Mouse (Mus musculus): ENCODE data around the gene Eef1b2. TPM values are rescaled to one million over a fixed set of nuclear protein-coding genes. Genes with fewer than 3 reads are reported as not detected.
A peak's percentile ranks its signal among the peaks of the same experiment; 100 is the strongest.
"Not testable (repeated sequence)": the region's sequence is repeated elsewhere in the genome, so short reads cannot be mapped to it uniquely, and the experiment has no call there.

Gene Eef1b2
- total and polyA plus RNA-seq, 3 experiments, result 1,302 to 1,881 (median 1,842) TPM

- peaks cover 0 to 31% of the 10 kb centered on the region in 2 experiments; a peak in 2 of 4 replicates for H3K4me1 ChIP-seq (ENCODE audit: control insufficient read depth in 1 of 2, insufficient read depth in 2 of 2)
- no peak overlapping the region for H3K9ac ChIP-seq (ENCODE audit: insufficient read depth, low read depth)
- H3K79me2 ChIP-seq (replicated peaks; ENCODE audit: control insufficient read depth, extremely low read depth, insufficient read depth, poor library complexity, severe bottlenecking), result peaks cover 31% of the 10 kb centered on the region
- dilution Hi-C loops (cut with MboI; ENCODE audit: extremely low pct_ligation_motif_present, extremely low pct_unique_long_range_greater_than_20kb, low sequenced_read_pairs), result no loop called here
- H3K9me3 ChIP-seq (replicated peaks; ENCODE audit: low read length), result no peaks in the 10 kb centered on the region
- H3K4me3 ChIP-seq (replicated peaks in 1 of 3; ENCODE audit: low read depth in 2 of 3, low read length in 2 of 3, poor library complexity in 1 of 3), result no peak overlapping the region
- TF ChIP-seq POLR2A (IDR thresholded peaks at IDR 0.05; ENCODE audit: low read depth, low read length), result peak; percentile 38; the same call in 1 of the 2 replicates
- no peak; the same call in 1 of the 2 replicates for TF ChIP-seq ZMIZ1 (IDR thresholded peaks at IDR 0.05; ENCODE audit: low read depth, low read length)
- no peak overlapping the region for H3K4me2 ChIP-seq (ENCODE audit: insufficient read depth, low read depth, poor library complexity, severe bottlenecking)
- in situ Hi-C loops (cut with MboI; ENCODE audit: low pct_ligation_motif_present, low pct_unique_long_range_greater_than_20kb, low sequenced_read_pairs), result no loop called here
- no peak for DNase-seq (ENCODE audit: extremely low read depth)
- no peak overlapping the region for H3K27ac ChIP-seq (ENCODE audit: insufficient read depth, low read depth)
- H3K36me3 ChIP-seq (replicated peaks in 1 of 2; ENCODE audit: control insufficient read depth in 1 of 2, insufficient read depth in 1 of 2, low read length in 1 of 2), result peaks cover 29 to 50% of the 10 kb centered on the region in 2 experiments
- no peaks in the 10 kb centered on the region for H3K27me3 ChIP-seq (replicated peaks)
Measured at GRCm38 (mm10) chr1:63180122-63180521, 3.5 kb downstream of the Eef1b2 start.

GRCm38 (mm10) chr1:63180575-63180974, 4.0 kb downstream of the Eef1b2 start:
- H3K9ac ChIP-seq (ENCODE audit: insufficient read depth, low read depth); in situ Hi-C loops (cut with MboI; ENCODE audit: low pct_ligation_motif_present, low pct_unique_long_range_greater_than_20kb, low sequenced_read_pairs); dilution Hi-C loops (cut with MboI; ENCODE audit: extremely low pct_ligation_motif_present, extremely low pct_unique_long_range_greater_than_20kb, low sequenced_read_pairs); H3K9me3 ChIP-seq (replicated peaks; ENCODE audit: low read length); H3K27me3 ChIP-seq (replicated peaks); H3K27ac ChIP-seq (ENCODE audit: insufficient read depth, low read depth); H3K4me2 ChIP-seq (ENCODE audit: insufficient read depth, low read depth, poor library complexity, severe bottlenecking); DNase-seq (ENCODE audit: extremely low read depth); H3K4me3 ChIP-seq (replicated peaks in 1 of 3; ENCODE audit: low read depth in 2 of 3, low read length in 2 of 3, poor library complexity in 1 of 3): not testable (repeated sequence)
- peaks cover 0 to 27% of the 10 kb centered on the region in 2 experiments; a peak in 2 of 4 replicates for H3K4me1 ChIP-seq (ENCODE audit: control insufficient read depth in 1 of 2, insufficient read depth in 2 of 2)
- peaks cover 27% of the 10 kb centered on the region for H3K79me2 ChIP-seq (replicated peaks; ENCODE audit: control insufficient read depth, extremely low read depth, insufficient read depth, poor library complexity, severe bottlenecking)
- peaks cover 29 to 50% of the 10 kb centered on the region in 2 experiments for H3K36me3 ChIP-seq (replicated peaks in 1 of 2; ENCODE audit: control insufficient read depth in 1 of 2, insufficient read depth in 1 of 2, low read length in 1 of 2)
- TF ChIP-seq TBP (conservative IDR thresholded peaks at IDR 0.05; ENCODE audit: low read depth, low read length), result peak; percentile 76

- in situ Hi-C loops (cut with MboI; ENCODE audit: low pct_ligation_motif_present, low pct_unique_long_range_greater_than_20kb, low sequenced_read_pairs) (no loop called here), dilution Hi-C loops (cut with MboI; ENCODE audit: extremely low pct_ligation_motif_present, extremely low pct_unique_long_range_greater_than_20kb, low sequenced_read_pairs) (no loop called here)
- H3K36me3 ChIP-seq (replicated peaks in 1 of 2; ENCODE audit: control insufficient read depth in 1 of 2, insufficient read depth in 1 of 2, low read length in 1 of 2), result peaks cover 29 to 50% of the 10 kb centered on the region in 2 experiments
- TF ChIP-seq TBP (conservative IDR thresholded peaks at IDR 0.05; ENCODE audit: low read depth, low read length) (no peak), ETS1 (conservative IDR thresholded peaks at IDR 0.05; ENCODE audit: low read depth, low read length) (no peak), NRF1 (IDR thresholded peaks at IDR 0.05; ENCODE audit: low read depth, low read length) (no peak), MAZ (IDR thresholded peaks at IDR 0.05; ENCODE audit: low read depth, low read length) (no peak), RCOR1 (conservative IDR thresholded peaks at IDR 0.05; ENCODE audit: low read depth, low read length) (no peak), HCFC1 (IDR thresholded peaks at IDR 0.05; ENCODE audit: low read depth, low read length) (peak; percentile 33; the same call in 1 of the 2 replicates), CTCF (conservative IDR thresholded peaks at IDR 0.05 in 1 of 2, IDR thresholded peaks at IDR 0.05 in 1 of 2; ENCODE audit: low read depth in 2 of 2, low read length in 2 of 2) (peak; percentile 85 to 96), ZMIZ1 (IDR thresholded peaks at IDR 0.05; ENCODE audit: low read depth, low read length) (no peak; the same call in 1 of the 2 replicates), BHLHE40 (IDR thresholded peaks at IDR 0.05; ENCODE audit: low read depth, low read length) (no peak), JUN (IDR thresholded peaks at IDR 0.05; ENCODE audit: insufficient read depth, low read depth, low read length) (no peak), RAD21 (IDR thresholded peaks at IDR 0.05; ENCODE audit: low read depth, low read length) (peak; percentile 31), PAX5 (IDR thresholded peaks at IDR 0.05; ENCODE audit: low read length) (no peak), CHD2 (IDR thresholded peaks at IDR 0.05; ENCODE audit: low read length) (no peak), USF1 (IDR thresholded peaks at IDR 0.05; ENCODE audit: low read depth, low read length) (no peak), JUND (conservative IDR thresholded peaks at IDR 0.05; ENCODE audit: low read depth, low read length) (no peak), ZKSCAN1 (IDR thresholded peaks at IDR 0.05; ENCODE audit: borderline replicate concordance, low read depth, low read length) (no peak), SMC3 (IDR thresholded peaks at IDR 0.05; ENCODE audit: low read depth, low read length) (peak; percentile 51), UBTF (IDR thresholded peaks at IDR 0.05; ENCODE audit: low read depth, low read length) (no peak), MYC (IDR thresholded peaks at IDR 0.05; ENCODE audit: low read depth, low read length) (peak; percentile 80), MAX (IDR thresholded peaks at IDR 0.05; ENCODE audit: low read length) (0 out of 2 replicates have a peak, but pooled peaks have one; percentile 34), SIN3A (IDR thresholded peaks at IDR 0.05; ENCODE audit: low read length) (peak; percentile 54; the same call in 1 of the 2 replicates), EP300 (IDR thresholded peaks at IDR 0.05; ENCODE audit: low read length) (no peak), IRF4 (IDR thresholded peaks at IDR 0.05; ENCODE audit: low read depth, low read length) (no peak), ELF1 (IDR thresholded peaks at IDR 0.05; ENCODE audit: low read depth, low read length) (peak; percentile 6; the same call in 1 of the 2 replicates), POLR2A (IDR thresholded peaks at IDR 0.05; ENCODE audit: low read depth, low read length) (peak; percentile 62; the same call in 1 of the 2 replicates), MXI1 (IDR thresholded peaks at IDR 0.05; ENCODE audit: low read depth, low read length) (no peak; the same call in 1 of the 2 replicates)
Measured at GRCm38 (mm10) chr1:63181019-63181418, 4.4 kb downstream of the Eef1b2 start.

More at GRCm38 (mm10) chr1:63181019-63181418, 4.4 kb downstream of the Eef1b2 start:
- Histone ChIP-seq H3K27me3 (replicated peaks) (no peaks in the 10 kb centered on the region), H3K4me1 (ENCODE audit: control insufficient read depth in 1 of 2, insufficient read depth in 2 of 2) (peaks cover 0 to 27% of the 10 kb centered on the region in 2 experiments; a peak in 2 of 4 replicates), H3K79me2 (replicated peaks; ENCODE audit: control insufficient read depth, extremely low read depth, insufficient read depth, poor library complexity, severe bottlenecking) (peaks cover 22% of the 10 kb centered on the region), H3K9ac (ENCODE audit: insufficient read depth, low read depth) (no peak overlapping the region), H3K4me3 (replicated peaks in 1 of 3; ENCODE audit: low read depth in 2 of 3, low read length in 2 of 3, poor library complexity in 1 of 3) (no peak overlapping the region), H3K4me2 (ENCODE audit: insufficient read depth, low read depth, poor library complexity, severe bottlenecking) (no peak overlapping the region), H3K9me3 (replicated peaks; ENCODE audit: low read length) (no peaks in the 10 kb centered on the region), H3K27ac (ENCODE audit: insufficient read depth, low read depth) (no peak overlapping the region)
- DNase-seq (ENCODE audit: extremely low read depth), result peak; percentile 97

Data from CH12.LX (cell line).